Mouse (Mus musculus) cerebellum, adult (tissue): Measurements from ENCODE around the gene Lcor.

ENCODE experiments used
- ATAC-seq: cut with Nextera tagmentation; 2 replicates; pipeline ENCODE4 v1.9.2; 2017; ENCODE audit warnings: mild to moderate bottlenecking, moderate library complexity, mixed read lengths; ENCODE audit not compliant: insufficient number of reproducible peaks, low FRiP score, low TSS enrichment

Gene Lcor

DNA sequence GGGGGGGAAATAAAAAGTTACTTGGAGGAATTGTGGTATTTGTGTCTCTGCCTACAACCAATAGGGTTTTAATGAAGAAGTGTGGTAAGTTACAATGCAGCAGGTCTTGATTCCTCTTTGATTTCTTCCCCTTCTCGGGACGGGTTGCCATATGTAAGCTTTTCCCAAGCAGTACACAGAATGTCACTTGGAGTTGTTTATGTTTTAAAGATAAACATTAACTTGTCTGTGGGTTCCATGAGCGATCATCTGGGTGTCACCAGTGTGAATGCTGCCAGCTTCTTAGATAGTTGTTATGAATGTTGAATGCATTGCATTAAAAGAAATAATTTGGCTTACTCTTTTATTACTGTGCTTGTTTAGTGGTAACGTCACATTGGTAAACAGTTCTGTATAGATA lies 75.1 kb downstream of the Lcor start:
- ATAC-seq, result no peak

DNA sequence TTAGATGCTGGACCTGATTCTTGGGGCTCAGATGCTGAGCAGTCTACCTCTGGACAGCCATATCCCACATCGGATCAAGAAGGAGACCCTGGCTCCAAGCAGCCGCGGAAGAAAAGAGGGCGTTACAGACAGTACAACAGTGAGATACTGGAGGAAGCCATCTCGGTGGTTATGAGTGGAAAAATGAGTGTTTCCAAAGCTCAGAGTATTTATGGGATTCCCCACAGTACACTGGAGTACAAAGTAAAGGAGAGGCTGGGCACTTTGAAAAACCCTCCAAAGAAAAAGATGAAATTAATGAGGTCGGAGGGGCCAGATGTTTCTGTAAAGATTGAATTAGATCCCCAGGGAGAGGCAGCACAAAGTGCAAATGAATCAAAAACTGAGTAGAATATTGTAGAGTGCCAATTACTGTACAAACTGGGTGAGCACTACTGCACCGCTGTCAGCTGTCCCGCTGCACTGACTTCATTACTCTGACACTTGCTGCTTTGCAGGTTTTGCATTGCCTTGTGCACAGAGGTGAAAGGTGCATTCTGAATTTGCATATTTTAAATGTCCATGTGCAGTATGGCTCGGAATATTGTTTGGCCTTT lies 76.6 kb downstream of the Lcor start:
- no peak for ATAC-seq

DNA sequence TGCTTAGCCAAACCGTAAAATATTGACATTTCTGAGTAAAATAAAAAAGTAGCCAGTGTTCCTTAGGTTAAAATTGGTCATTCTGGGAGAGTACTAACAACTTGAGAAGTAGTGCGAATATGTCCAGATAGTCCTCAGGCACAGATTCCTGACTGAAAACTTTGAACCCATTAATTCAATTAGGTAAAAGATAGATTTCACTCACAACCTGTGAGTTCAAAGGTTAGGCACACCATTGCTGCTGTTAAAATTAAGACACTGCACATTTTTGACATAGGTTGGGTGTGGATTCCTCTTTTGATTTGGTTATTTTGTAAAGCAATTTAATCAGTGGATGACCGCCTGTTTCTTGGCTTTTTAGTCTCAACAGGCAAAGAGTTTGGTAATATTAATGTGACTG lies 78.4 kb downstream of the Lcor start:
- ATAC-seq, result no peak

DNA sequence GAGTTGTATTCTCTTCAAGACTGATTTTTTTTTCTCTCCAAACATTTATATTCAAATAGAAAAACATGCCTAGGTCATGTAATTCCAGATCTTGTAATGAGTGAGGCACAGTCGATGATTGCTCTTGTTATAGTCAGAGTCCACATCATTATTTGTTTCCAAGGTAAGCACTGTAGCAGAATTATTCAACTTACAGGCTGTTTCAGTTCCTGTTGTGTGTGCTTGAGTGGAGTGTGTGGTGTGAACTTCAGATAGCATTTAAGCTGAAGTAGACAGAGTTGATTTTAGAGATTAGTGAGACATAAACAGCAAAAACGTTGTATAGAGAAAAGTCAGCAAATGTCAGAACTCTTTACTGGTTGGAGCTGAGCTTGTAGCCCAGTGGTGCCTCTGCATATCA lies 86.4 kb downstream of the Lcor start:
- ATAC-seq, result no peak

DNA sequence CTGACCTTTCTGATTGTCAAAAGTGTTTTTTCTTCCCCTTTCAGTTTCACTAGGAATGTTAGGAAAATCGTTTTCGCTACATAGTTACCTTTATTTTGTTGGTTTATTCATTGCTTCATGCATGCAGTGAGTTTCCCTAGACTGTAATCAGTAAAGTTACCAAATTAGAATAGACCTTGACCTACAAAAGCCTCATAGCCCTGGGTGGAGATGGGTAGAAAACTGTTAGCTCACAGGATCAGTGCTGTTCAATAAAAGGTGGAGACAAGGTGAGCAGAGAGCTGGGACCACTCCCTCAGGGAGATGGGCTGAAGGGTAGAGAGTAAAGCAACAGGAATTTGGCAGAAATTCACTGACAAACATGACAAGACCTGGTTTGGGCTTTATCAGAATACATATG lies 91.3 kb downstream of the Lcor start:
- no peak for ATAC-seq

DNA sequence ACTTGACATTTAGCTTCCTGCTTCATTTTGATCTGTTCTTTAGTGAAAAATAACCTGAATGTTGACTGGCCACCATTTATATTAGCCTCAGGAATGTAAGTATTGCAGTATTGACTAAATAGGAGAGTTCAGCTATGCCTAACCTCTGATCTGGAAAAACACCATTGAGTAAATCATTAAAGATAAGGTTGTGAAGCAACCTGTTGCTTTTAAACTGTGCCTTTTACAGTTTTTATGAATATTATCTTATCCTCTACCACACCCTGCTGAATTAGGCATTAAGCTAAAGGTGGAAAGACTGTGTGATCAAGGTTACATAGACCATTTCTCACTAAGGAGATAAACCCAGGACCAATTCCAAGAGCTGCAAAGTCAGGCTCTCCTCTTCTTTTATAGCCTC lies 95.1 kb downstream of the Lcor start:
- ATAC-seq, result no peak

DNA sequence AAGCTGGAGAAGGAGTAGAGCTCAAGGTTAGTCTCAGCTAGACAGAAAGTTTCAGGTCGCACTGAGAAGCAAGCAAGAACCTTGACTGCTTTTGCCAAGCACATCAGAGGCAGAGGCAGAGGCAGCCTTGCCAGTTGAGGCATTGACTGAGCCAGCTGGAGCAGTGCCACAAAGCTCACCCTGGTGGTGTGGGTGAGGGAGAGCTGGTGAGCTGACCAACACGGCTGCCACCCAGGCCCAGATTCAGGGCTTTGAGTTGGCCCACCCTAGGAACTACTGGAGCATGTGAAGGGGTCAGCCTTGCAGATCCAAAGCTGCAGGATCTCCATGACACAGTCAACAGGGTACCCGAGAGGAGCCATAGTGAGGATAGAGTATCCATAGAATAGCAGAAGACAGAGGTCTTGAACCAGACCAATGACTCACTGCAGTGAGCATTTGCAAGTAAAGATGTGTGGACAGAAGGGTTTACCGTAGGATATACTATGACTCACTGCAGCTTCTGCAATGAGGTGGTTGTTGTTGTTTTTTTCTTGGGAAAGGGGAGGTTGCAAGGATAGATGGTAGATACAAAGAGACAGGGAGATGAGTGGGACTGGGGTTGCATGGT lies 97.0 kb downstream of the Lcor start:
- no peak for ATAC-seq

DNA sequence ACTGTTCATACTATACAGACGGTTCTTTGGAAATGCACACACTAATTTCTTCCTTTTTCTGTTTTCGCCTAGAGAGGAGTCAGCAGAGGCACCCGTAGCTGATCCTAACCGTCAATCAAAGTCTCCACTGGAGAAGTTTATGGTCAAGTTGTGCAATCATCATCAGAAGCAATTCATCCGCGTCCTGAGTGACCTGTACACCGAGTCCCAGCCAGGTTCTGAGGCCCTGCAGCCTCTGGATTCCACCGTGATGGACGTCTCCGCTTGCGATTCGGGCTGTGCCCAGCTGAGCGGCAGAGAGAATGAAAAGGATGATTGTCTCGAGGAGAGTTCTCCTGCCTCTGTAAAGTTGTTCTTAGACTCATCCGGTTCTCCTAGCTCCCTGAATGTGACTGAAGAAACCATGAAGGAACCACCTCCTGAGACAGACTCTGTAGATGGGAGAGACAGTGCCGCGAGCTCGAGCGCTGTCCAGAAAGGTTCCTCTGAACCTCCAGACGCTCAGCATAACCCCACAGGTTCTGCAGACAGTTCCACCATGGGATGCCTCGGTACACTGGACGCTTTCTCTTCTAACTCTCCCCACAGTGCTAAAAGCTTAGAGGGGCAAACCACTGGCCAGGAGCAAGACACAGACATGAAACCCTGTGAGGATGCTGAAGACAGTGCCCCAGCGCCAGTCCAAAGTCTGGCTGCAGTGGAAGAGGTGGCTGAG lies 99.4 kb downstream of the Lcor start, which contains the start of gene Gm340:
Gm340 (plus strand) TSS at position 665 of the 715 bp plus-strand sequence.
- no peak for ATAC-seq

DNA sequence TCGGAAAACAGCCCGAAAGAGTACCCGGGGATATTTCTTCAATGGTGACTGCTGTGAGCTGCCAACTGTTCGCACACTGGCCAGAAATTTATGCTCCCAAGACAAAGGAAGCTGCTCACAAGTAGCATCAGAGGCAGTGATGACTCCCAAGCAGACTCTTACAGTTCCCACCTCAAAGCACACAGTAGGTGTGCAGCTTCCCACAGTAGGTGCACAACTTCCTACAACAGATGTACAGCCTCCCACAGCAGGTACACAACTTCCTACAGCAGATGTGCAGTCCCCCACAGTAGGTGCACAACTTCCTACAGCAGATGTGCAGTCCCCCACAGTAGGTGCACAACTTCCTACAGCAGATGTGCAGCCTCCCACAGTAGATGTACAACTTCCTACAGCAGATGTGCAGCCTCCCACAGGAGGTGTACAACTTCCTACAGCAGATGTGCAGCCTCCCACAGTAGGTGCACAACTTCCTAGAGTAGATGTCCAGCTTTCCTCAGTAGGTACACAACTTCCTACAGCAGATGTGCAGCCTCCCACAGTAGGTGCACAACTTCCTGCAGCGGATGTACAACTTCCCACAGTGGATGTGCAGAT lies 100.6 kb downstream of the Lcor start:
- ATAC-seq, result no peak

DNA sequence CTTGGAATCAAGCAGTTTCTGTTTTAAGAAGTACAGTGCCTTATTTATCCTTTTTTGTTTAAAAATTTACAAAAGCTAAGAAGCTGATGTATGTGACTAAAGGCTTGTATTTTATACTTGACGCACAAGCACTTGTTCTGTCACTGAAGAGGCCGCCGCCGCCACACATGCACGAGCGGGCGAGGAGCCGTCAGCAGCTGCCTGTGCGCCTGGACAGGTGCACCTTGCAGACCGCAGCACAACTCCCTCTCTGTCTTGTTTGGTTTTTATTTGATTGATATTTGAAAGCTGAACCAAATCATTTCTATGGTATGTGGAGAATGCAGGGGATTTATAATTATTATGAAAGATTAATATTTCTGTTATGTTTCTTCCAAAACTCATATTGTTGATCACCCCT lies 104.3 kb downstream of the Lcor start:
- no peak for ATAC-seq

DNA sequence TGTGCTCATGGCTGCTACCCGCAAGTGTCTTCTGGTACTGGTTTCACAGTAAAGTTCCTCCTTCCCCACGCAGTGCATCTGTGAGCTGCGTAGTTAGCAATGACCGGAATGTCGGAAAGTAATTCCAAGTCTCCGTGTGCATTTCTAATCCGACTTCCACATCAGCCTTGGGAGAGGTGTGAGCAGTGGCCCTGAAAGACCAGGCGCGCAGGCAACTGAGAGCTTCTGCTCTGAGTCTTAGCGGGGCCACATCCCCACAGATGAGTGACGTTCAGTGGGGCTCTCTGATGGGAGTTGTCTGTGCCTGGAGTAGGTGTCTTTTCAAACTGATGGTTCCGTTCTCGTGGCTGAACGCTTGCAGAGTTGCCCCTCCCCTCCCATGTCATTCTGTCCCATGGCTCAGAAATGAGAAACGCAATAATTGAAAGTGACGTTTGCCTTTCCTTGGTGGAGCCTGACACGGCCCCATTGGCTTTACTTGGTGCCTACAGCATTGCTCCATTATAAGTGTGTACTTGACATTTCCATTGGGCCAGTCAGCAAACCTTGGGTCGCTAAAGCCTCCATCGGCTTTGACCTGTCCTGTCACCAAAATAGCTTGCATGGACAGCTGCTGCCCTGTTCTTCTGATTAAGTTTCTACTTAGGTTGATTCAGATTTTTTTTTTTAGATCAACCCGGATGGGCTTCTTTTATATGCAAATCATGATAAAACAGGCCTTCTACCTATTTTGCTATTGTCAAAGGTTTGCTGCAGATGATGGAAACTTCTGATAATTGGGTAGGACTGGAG lies 105.2 kb downstream of the Lcor start:
- ATAC-seq, result no peak

DNA sequence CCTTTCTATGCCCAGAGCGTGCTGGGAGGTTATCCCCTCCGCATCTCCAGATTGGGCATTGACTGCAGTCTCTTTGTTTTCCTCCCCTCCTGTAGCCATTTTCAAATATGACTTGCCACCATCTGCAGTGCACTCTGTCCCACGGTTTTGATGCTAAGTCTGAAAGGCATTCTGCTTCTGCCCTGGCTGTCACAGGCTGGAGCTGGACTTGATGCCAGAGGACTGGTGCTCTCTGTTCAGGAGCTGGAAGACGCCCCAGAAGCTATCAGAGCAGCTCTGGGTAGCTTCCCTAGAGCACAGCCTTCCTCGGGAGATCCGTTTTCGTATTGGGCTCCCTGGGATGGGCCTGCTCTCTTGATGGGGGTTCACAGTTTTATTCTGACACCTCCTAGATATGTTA lies 106.6 kb downstream of the Lcor start:
- no peak for ATAC-seq

DNA sequence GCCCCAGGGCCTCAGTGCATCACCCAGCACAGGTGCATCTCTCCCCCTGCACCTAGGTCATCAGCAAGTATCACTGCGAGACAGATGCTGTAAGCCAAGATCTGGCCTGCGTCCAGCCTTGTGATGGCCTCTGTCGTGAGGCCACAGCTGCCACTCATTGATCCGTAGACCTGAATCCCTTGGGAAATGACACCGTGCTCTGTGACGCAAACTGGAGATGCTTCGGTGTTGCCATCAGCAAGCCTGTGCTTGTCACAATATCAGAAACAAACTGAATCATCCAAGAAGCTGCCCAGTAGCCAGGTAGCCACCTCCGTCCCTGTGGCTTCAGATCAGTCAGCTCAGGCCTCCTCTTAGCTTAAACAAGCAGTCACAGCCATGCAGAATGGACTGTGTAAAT lies 107.2 kb downstream of the Lcor start:
- no peak for ATAC-seq

DNA sequence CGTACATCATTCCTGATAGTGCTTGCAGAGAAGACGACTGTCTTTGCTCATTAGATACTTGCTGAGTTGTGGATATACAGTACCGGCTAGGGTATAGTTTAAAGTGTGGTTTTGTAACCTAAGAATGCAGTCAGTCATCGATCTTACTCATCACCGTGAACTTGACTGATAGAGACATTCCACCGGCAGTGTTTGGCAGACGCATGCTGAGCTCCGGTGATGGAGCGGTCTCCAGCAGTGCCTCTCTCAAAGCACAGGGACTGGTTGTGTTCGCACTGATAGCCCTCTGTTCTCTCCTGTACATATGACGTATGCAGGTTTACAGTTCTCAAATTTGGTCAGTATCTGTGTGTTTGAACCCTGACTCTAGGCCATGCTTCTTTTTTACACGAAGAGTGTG lies 109.4 kb downstream of the Lcor start:
- no peak for ATAC-seq

DNA sequence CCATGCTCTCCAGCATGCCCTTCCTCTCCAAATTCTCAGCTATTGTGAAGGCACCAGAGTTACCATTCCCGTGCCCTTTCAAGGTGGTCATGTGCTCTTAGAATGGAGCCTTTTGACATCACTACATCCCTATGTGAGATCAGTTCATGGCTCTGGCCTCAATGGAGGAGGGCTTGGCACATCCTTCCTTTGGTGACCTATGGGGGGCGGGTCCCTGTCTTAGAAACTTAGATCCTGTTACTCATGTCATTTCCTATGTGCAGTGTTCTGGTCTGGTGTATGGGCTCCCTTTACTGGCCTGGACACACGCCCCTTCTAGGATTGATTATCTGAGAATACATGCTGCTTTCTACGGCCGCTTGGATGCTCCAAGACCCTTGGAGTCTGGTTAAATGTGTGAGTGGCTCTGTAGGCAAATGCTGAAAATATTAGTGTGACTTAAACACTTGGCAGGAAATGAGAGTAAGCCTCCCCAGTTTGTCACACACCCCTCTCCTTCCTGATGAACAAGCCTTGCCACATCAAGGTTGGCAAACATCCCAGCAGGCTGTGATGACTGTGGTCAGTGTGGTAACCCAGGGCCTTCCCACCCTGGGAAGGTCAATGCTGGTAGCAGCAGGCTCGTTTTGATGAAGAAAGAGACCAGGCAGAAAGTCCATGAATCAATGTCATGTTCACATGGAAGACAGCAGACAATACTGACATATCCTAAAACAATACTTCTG lies 114.9 kb downstream of the Lcor start:
- ATAC-seq, result no peak

DNA sequence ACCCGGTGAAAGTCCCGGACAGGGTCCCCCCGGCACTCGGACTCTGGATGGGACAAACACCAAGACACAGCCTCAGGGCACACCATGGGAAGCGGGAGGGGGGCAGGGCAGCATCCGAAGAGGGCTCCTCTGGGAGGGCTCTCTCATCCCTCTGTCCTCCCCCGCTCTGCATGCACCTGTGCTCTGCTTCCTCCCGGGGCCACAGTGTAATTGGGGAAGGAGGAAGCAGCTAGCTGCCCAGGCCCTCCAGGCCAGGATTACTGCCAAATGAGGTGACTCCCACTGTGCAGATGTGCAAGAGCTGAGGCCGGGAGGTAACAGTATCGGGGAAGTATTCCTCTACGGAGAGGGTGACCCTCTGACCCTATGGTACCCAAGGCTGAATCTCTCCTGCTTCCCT lies 118.2 kb downstream of the Lcor start:
- 0 out of 2 replicates have a peak, but pooled peaks have one; percentile 23 for ATAC-seq

DNA sequence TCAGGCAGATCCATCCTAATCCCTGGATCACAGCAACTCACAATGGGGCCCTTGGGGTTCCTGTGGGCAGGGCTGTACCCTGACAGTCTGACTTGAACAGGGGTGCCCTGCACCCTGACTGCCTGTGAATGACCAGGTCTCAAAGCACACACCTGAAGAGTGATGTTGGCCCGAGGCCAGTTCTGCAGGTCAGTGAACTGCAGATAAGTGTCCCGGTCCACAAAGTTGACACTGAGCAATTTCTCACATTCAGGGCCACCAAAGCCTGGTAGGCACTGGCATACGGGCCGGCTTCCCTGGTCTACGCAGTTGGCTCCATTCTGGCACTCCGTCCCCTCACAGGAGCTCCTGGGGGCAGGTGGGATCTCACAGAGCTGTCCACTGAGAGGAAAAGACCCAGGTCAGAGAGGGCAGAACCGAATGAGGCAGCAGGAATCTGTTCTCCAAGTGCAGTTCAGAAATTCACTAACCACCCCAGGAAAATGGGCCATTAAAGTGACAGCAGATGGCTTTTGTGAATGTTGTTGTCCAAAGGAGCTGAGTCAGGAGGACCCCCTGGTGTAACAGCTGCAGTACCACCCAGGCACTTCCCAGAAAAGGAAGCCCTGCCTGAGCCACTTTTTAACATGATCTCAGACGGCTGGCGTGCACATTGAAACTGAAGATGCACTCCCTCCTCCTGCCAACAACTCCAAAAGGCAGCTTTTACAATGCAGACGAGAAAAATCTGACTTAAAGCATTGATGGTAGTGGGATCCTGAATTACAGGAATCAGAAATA lies 124.0 kb downstream of the Lcor start:
- ATAC-seq, result no peak

DNA sequence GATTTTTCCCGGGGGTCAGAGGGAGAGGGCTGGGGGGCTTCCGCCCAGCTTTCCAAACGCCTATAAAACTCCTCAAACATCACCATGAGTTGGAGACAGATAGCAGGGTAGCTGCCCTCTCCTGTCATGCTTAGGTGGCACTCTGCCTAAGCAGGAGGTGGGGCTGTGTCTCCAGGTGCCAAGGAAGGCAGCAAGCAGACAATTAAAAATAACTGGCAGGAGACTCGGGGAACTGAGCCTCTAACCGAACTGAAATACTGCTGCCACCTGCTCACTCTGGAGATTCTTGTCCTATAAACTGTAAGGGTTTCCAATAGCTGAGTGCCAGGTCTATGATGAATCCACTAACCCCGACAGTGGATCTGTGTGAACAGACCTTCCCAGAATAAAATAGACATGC lies 129.2 kb downstream of the Lcor start:
- no peak for ATAC-seq
